Mouse (Mus musculus) liver, embryonic 14.5 days (tissue): Measurements from ENCODE around the gene Slc3a1. TPM values are rescaled to one million over a fixed set of nuclear protein-coding genes. Genes with fewer than 3 reads are reported as not detected.

ENCODE experiments used
- ATAC-seq: fragments of 200-750 bp; cut with Nextera tagmentation; 2 replicates; pipeline ENCODE4 v1.8.0; 2017; ENCODE audit warnings: moderate number of reproducible peaks, mild to moderate bottlenecking, moderate library complexity; ENCODE audit not compliant: insufficient read depth
- DNase-seq, 3 experiments: peaks; one replicate each; pipeline ENCODE4 v3.0.0-alpha.2; 2012 to 2013; ENCODE audit warnings: low read depth in 3 of 3, low spot score in 3 of 3
- H3K27ac ChIP-seq: fragments of 300-500 bp; sonication (generic); 2 replicates; pipeline ENCODE4 v1.5.1; 2014; ENCODE audit warnings: moderate library complexity, mild to moderate bottlenecking, control low read depth, inconsistent platforms
- H3K27me3 ChIP-seq: fragments of 300-500 bp; sonication (generic); 2 replicates; pipeline ENCODE4 v1.6.1; 2014; ENCODE audit warnings: mild to moderate bottlenecking, low read length, moderate library complexity; ENCODE audit not compliant: control insufficient read depth, insufficient read depth
- H3K36me3 ChIP-seq: fragments of 300-500 bp; sonication (generic); replicated peaks from 2 replicates; pipeline ENCODE4 v1.6.1; 2014; ENCODE audit warnings: low read depth; ENCODE audit not compliant: control insufficient read depth, insufficient read depth
- H3K4me1 ChIP-seq, 2 experiments: fragments of 200-500 bp in 1 of 2; fragments of 300-500 bp in 1 of 2; sonication (generic) in 1 of 2; replicated peaks; 2 replicates each; pipeline ENCODE4 v1.6.1; 2012 to 2014; ENCODE audit warnings: antibody characterized with exemption in 1 of 2, inconsistent platforms in 1 of 2, low read length in 1 of 2; ENCODE audit not compliant: control insufficient read depth in 2 of 2, insufficient read depth in 2 of 2
- H3K4me2 ChIP-seq: fragments of 300-500 bp; sonication (generic); 2 replicates; pipeline ENCODE4 v1.6.1; 2014; ENCODE audit warnings: low read depth, mild to moderate bottlenecking, control low read depth, moderate library complexity
- H3K4me3 ChIP-seq, 2 experiments: fragments of 200-500 bp in 1 of 2; fragments of 300-500 bp in 1 of 2; sonication (generic) in 1 of 2; 2 replicates each; pipeline ENCODE4 v1.5.1; 2012 to 2014; ENCODE audit warnings: low read depth in 2 of 2, low read length in 2 of 2, mild to moderate bottlenecking in 2 of 2, control low read depth in 1 of 2, inconsistent platforms in 1 of 2, moderate library complexity in 1 of 2; ENCODE audit not compliant: insufficient read depth in 1 of 2
- H3K9ac ChIP-seq: fragments of 300-500 bp; sonication (generic); replicated peaks from 2 replicates; pipeline ENCODE4 v1.6.1; 2014; ENCODE audit warnings: mild to moderate bottlenecking, control low read depth, moderate library complexity
- H3K9me3 ChIP-seq: fragments of 300-500 bp; sonication (generic); 2 replicates; pipeline ENCODE4 v1.6.1; 2016; ENCODE audit warnings: low read length, mixed read lengths; ENCODE audit not compliant: control insufficient read depth
- CTCF ChIP-seq: IDR thresholded peaks from 2 replicates; pipeline ENCODE4 v1.5.1; 2016; ENCODE audit warnings: antibody characterized with exemption, low read depth, control low read depth
- EP300 ChIP-seq: IDR thresholded peaks from 2 replicates; pipeline ENCODE4 v1.6.1; 2016; ENCODE audit warnings: antibody characterized with exemption, low read depth
- WGBS: fragments of 180-500 bp; shearing (Covaris S2); extraction: QIAGEN DNeasy Blood & Tissue Kit; methylation state at CpG from one replicate; pipeline ENCODE4 v1.1.7; 2014; ENCODE audit not compliant: insufficient replicate concordance; 5-methylcytosine and 5-hydroxymethylcytosine counted together
- polyA plus RNA-seq, 2 experiments: library from polyadenylated mRNA; depleted of rRNA in 1 of 2; stranded (reverse) in 1 of 2; unstranded in 1 of 2; fragments of >200 nt; fragmentation: Nextera tagmentation in 1 of 2; extraction: Ambion mirVana in 1 of 2; gene quantifications; 2 replicates each; pipeline versions ENCODE4 v1.2.1 to v1.2.3; 2012 to 2014

Slc3a1 gene
- polyA plus RNA-seq, 2 experiments, result 0.45 to 0.65 TPM

DNA sequence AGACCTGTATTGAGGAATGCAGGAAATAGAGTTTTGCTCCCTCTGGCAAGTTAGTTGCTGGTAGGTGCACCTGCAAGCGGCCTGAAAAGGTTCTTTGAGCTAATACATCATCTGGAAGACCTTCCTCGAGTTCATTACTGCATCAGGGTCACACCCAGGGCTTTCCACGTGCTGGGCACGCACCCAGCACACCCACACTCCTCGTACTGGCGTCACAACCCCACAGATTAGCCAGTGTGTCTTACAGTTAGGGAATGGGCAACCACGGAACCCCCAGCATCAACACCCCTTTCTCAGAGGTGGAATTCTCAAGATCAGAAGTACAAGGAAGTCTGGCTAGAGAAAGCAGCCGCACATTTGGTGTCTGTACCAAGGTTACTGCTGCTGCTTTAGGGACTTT is 3.9 kb upstream of the Slc3a1 start:
- H3K4me1 ChIP-seq, result no peaks in the 10 kb centered on the region; a peak in 1 of 4 replicates
- no peak for ATAC-seq
- H3K9ac ChIP-seq, result no peak overlapping the region
- 81% methylated on average over 8 of the region's 8 CpGs for WGBS
- H3K36me3 ChIP-seq, result no peaks in the 10 kb centered on the region
- no peak overlapping the region for H3K4me2 ChIP-seq
- H3K27me3 ChIP-seq, result no peaks in the 10 kb centered on the region
- no peak overlapping the region for H3K27ac ChIP-seq
- H3K4me3 ChIP-seq, result no peak overlapping the region
- DNase-seq, result no peak
- no peaks in the 10 kb centered on the region for H3K9me3 ChIP-seq
- no peak for TF ChIP-seq EP300
- no peak for TF ChIP-seq CTCF

DNA sequence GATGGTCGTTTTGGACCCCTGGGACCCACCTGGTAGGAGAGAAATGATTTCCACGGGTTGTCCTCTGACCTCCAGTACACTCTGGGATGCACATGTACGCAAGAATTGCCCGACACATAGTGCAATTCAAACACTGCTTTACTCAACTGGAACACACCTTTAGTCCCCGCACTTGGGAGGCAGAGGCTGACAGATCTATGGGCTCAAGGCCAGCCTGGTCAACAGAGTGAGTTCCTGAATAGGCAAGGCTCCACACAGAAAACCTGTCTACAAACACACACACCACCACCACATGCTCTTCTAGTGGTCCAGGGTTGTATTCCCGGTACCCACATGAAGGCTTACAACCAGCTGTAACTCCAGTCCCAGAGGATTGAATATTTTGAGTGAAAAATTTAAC is 3.0 kb upstream of the Slc3a1 start:
- Histone ChIP-seq H3K36me3 (no peaks in the 10 kb centered on the region), H3K27ac (no peak overlapping the region), H3K4me2 (no peak overlapping the region), H3K4me3 (no peak overlapping the region), H3K4me1 (no peaks in the 10 kb centered on the region; a peak in 1 of 4 replicates), H3K9ac (no peak overlapping the region), H3K9me3 (no peaks in the 10 kb centered on the region), H3K27me3 (no peaks in the 10 kb centered on the region)
- 82% methylated on average over 6 of the region's 6 CpGs for WGBS
- no peak for DNase-seq
- no peak for ATAC-seq
- TF ChIP-seq EP300 (no peak), CTCF (no peak)

DNA sequence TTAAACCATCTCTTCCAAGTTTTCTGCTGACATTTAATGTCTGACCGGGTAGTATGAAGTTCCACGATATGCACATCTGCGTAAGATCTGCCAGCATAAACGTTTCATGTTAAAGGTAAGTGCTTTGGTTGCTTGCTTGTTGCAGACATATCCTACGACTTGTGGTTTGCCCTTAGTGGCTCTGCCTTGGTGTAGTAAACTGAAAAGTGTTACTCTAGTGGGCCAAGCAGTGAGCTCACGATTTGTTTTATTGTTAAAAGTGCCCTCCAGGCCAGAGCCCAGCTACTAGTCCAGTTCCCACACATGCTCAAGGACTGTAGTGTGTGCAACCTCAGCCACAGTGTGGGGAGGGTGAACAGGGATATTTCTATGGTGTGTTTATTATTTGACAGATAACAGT is 1.7 kb upstream of the Slc3a1 start:
- TF ChIP-seq CTCF (no peak), EP300 (no peak)
- Histone ChIP-seq H3K36me3 (no peaks in the 10 kb centered on the region), H3K27me3 (no peaks in the 10 kb centered on the region), H3K9ac (no peak overlapping the region), H3K9me3 (no peaks in the 10 kb centered on the region), H3K4me3 (no peak overlapping the region), H3K4me1 (no peaks in the 10 kb centered on the region; a peak in 1 of 4 replicates), H3K4me2 (no peak overlapping the region), H3K27ac (no peak overlapping the region)
- ATAC-seq (no peak), DNase-seq (no peak)
- WGBS, result 83% methylated on average over 6 of the region's 6 CpGs

DNA sequence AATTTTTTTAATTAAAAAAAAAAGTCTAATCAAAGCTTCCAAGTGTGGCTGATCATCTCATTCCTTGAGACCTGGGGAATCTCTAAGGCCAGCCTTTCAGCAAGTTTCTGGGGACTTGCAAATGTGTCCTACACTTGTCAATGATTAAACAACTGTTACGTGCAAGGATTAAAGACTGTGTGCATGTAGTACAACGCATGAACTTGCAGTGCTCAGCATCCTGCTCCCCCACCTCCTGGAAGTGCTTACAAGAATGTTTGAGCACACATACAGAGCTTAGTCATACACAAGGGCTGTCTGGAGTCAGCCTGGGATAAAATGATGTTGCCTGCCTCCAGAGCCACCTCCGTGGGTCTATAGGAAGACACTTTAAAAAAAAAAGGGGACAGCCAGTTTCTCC is 929 bp upstream of the Slc3a1 start:
- ATAC-seq (no peak), DNase-seq (no peak)
- H3K4me2 ChIP-seq, result no peak overlapping the region
- no peaks in the 10 kb centered on the region for H3K36me3 ChIP-seq
- no peak overlapping the region for H3K27ac ChIP-seq
- H3K9me3 ChIP-seq, result no peaks in the 10 kb centered on the region
- no peaks in the 10 kb centered on the region; a peak in 1 of 4 replicates for H3K4me1 ChIP-seq
- no peak overlapping the region for H3K9ac ChIP-seq
- no peak overlapping the region for H3K4me3 ChIP-seq
- no peaks in the 10 kb centered on the region for H3K27me3 ChIP-seq
- WGBS, result 68% methylated on average over 3 of the region's 3 CpGs
- TF ChIP-seq EP300, result no peak
- TF ChIP-seq CTCF, result no peak

DNA sequence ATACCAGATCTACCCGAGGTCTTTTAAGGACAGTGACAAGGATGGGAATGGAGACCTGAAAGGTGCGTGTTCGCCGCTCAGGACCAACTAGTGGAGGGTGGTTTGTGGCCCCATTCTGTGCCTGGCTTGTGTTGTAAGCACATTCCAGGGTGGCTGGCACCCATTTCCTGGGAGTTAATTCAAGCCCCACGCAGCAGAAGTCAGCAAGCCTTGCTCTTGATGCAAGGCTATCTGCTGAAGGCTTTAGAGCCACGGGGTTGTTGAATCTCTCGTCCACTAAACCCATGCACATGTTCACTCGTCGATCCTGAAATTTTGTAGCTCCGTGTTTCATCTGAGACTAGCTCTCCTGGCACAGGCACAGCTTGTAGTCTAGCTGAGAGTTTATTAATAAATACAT is 621 bp downstream of the Slc3a1 start:
- no peak overlapping the region for H3K27ac ChIP-seq
- no peak overlapping the region for H3K9ac ChIP-seq
- TF ChIP-seq CTCF, result no peak
- TF ChIP-seq EP300, result no peak
- no peak overlapping the region for H3K4me2 ChIP-seq
- ATAC-seq (no peak), DNase-seq (no peak)
- WGBS, result 82% methylated on average over 10 of the region's 10 CpGs
- H3K36me3 ChIP-seq, result no peaks in the 10 kb centered on the region
- no peaks in the 10 kb centered on the region; a peak in 1 of 4 replicates for H3K4me1 ChIP-seq
- no peak overlapping the region for H3K4me3 ChIP-seq
- no peaks in the 10 kb centered on the region for H3K27me3 ChIP-seq
- H3K9me3 ChIP-seq, result no peaks in the 10 kb centered on the region
